Mouse (Mus musculus): ENCODE measurements around the gene Entpd1. TPM values are rescaled to one million over a fixed set of nuclear protein-coding genes. Genes with fewer than 3 reads are reported as not detected.
"Not testable (repeated sequence)": the region's sequence is repeated elsewhere in the genome, so short reads cannot be mapped to it uniquely, and the experiment has no call there.

Entpd1 gene
- polyA plus RNA-seq, 1 experiment, result 41.2 TPM

- WGBS, result 1% methylated on average over 34 of the region's 34 CpGs
Measured at GRCm38 (mm10) chr19:40588293-40588654, 23.9 kb upstream of the Entpd1 start, which contains the start of gene Aldh18a1. Gene Aldh18a1 (minus strand): TSS chr19:40588463.

GRCm38 (mm10) chr19:40588847-40589529 lies 23.2 kb upstream of the Entpd1 start:
- DNase-seq, result peak; percentile 83
- WGBS, result under 1% methylated on average over 18 of the region's 18 CpGs
- Histone ChIP-seq H3K4me1 (ENCODE audit: control insufficient read depth, insufficient read depth, low read length) (peaks cover 2% of the 10 kb centered on the region; the same call in 1 of the 2 replicates), H3K4me3 (replicated peaks; ENCODE audit: extremely low read depth, low read depth, low read length) (peak overlapping the region; percentile 93)
- TF ChIP-seq POLR2A (IDR thresholded peaks at IDR 0.05; ENCODE audit: borderline replicate concordance, extremely low read depth, low read depth, low read length) (no peak), CTCF (IDR thresholded peaks at IDR 0.05; ENCODE audit: insufficient read depth, low read length) (peak; percentile 66)

More at GRCm38 (mm10) chr19:40588293-40588654, 23.9 kb upstream of the Entpd1 start, which contains the start of gene Aldh18a1:
- peak; percentile 90 for DNase-seq
- Histone ChIP-seq H3K4me1 (ENCODE audit: control insufficient read depth, insufficient read depth, low read length) (peaks cover 2% of the 10 kb centered on the region; the same call in 1 of the 2 replicates), H3K4me3 (replicated peaks; ENCODE audit: extremely low read depth, low read depth, low read length) (peak within 1 kb of the TSS; percentile 93)
- no peak for TF ChIP-seq POLR2A (IDR thresholded peaks at IDR 0.05; ENCODE audit: borderline replicate concordance, extremely low read depth, low read depth, low read length)
- no peak for TF ChIP-seq CTCF (IDR thresholded peaks at IDR 0.05; ENCODE audit: insufficient read depth, low read length)

- TF ChIP-seq POLR2A (IDR thresholded peaks at IDR 0.05; ENCODE audit: borderline replicate concordance, extremely low read depth, low read depth, low read length) (no peak), CTCF (IDR thresholded peaks at IDR 0.05; ENCODE audit: insufficient read depth, low read length) (no peak)
Measured at GRCm38 (mm10) chr19:40589530-40589880, 22.7 kb upstream of the Entpd1 start.

GRCm38 (mm10) chr19:40595231-40595630 lies 16.9 kb upstream of the Entpd1 start:
- 80% methylated on average over 3 of the region's 3 CpGs for WGBS
- no peak for DNase-seq
- no peaks in the 10 kb centered on the region for H3K4me1 ChIP-seq (ENCODE audit: control insufficient read depth, insufficient read depth, low read length)
- TF ChIP-seq CTCF (IDR thresholded peaks at IDR 0.05; ENCODE audit: insufficient read depth, low read length), result no peak
- no peak for TF ChIP-seq POLR2A (IDR thresholded peaks at IDR 0.05; ENCODE audit: borderline replicate concordance, extremely low read depth, low read depth, low read length)
- no peak overlapping the region for H3K4me3 ChIP-seq (replicated peaks; ENCODE audit: extremely low read depth, low read depth, low read length)

More at GRCm38 (mm10) chr19:40589530-40589880, 22.7 kb upstream of the Entpd1 start:
- H3K4me3 ChIP-seq (replicated peaks; ENCODE audit: extremely low read depth, low read depth, low read length), result peak overlapping the region; percentile 85
- under 1% methylated on average over 10 of the region's 10 CpGs for WGBS
- H3K4me1 ChIP-seq (ENCODE audit: control insufficient read depth, insufficient read depth, low read length), result peaks cover 2% of the 10 kb centered on the region; the same call in 1 of the 2 replicates
- no peak for DNase-seq

DNA sequence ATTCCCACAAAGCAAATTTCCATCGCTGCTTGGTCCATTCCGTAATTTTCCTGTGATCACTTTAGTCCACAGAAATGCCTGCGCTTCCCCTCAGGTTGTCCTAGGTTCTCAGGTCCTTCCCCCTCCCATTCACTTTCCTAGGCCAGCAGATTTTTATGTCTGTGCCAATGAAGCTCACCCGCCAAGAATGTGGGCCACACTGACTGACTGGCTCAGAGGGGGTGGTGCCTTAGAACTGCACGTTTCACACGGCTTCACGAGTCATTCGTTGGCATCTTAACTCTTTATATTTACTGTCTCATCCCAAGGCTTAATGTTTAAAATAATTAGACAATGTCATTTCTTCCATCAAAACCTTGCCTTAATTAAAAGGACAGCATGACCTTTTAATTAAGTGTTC lies 16.3 kb upstream of the Entpd1 start:
- H3K4me3 ChIP-seq (replicated peaks; ENCODE audit: extremely low read depth, low read depth, low read length), result no peak overlapping the region
- DNase-seq, result no peak
- 73% methylated on average over 8 of the region's 8 CpGs for WGBS
- H3K4me1 ChIP-seq (ENCODE audit: control insufficient read depth, insufficient read depth, low read length), result no peaks in the 10 kb centered on the region
- TF ChIP-seq CTCF (IDR thresholded peaks at IDR 0.05; ENCODE audit: insufficient read depth, low read length) (no peak), POLR2A (IDR thresholded peaks at IDR 0.05; ENCODE audit: borderline replicate concordance, extremely low read depth, low read depth, low read length) (no peak)

DNA sequence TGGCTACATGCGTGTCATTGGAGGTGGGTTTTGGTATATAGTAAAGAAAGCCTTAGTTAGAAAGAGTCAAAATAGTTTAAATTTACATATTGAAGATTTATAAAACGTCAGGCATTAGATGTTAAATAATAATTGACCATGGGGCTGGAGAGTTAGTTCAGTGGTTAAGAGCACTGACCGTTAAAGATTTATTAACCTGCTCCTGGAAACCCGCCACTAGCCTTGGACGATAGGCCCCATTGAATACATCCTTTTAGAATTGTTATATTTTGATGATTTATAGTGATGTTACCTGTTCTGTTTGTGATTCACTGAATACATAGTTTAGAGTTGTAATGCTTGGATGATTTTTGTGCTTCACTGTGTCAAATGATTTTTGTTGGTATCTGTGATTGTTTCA lies 11.3 kb upstream of the Entpd1 start:
- DNase-seq; H3K4me1 ChIP-seq (ENCODE audit: control insufficient read depth, insufficient read depth, low read length); H3K4me3 ChIP-seq (replicated peaks; ENCODE audit: extremely low read depth, low read depth, low read length): not testable (repeated sequence)
- 89% methylated on average over 5 of the region's 5 CpGs for WGBS

GRCm38 (mm10) chr19:40601870-40602269 lies 10.3 kb upstream of the Entpd1 start:
- WGBS, result 92% methylated on average over 3 of the region's 3 CpGs

DNA sequence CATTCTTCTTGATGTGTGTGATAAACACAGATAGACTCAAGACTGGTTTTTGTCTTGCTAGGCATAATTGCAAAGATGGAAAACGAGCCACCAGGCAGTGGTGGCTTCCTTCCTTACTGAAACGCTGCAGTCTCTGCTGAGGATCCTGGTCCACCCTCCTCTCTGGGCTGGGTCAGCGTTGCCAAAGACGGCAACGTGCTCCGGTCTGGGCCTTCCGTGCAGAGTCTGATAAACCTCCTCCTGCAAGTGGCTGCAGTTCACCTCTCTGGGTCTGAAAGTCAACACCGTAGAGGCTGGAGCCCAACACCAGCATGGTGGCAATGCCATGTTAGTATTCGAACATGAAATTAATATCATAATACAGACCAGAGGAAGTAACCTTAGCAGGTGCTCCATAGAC lies 7.0 kb upstream of the Entpd1 start:
- Histone ChIP-seq H3K4me3 (replicated peaks; ENCODE audit: extremely low read depth, low read depth, low read length) (no peak overlapping the region), H3K4me1 (ENCODE audit: control insufficient read depth, insufficient read depth, low read length) (no peaks in the 10 kb centered on the region)
- TF ChIP-seq POLR2A (IDR thresholded peaks at IDR 0.05; ENCODE audit: borderline replicate concordance, extremely low read depth, low read depth, low read length) (no peak), CTCF (IDR thresholded peaks at IDR 0.05; ENCODE audit: insufficient read depth, low read length) (no peak)
- 87% methylated on average over 9 of the region's 9 CpGs for WGBS
- no peak for DNase-seq

More at GRCm38 (mm10) chr19:40601870-40602269, 10.3 kb upstream of the Entpd1 start:
- TF ChIP-seq POLR2A (IDR thresholded peaks at IDR 0.05; ENCODE audit: borderline replicate concordance, extremely low read depth, low read depth, low read length), result no peak
- no peak for TF ChIP-seq CTCF (IDR thresholded peaks at IDR 0.05; ENCODE audit: insufficient read depth, low read length)
- DNase-seq, result no peak
- Histone ChIP-seq H3K4me3 (replicated peaks; ENCODE audit: extremely low read depth, low read depth, low read length) (no peak overlapping the region), H3K4me1 (ENCODE audit: control insufficient read depth, insufficient read depth, low read length) (no peaks in the 10 kb centered on the region)

DNA sequence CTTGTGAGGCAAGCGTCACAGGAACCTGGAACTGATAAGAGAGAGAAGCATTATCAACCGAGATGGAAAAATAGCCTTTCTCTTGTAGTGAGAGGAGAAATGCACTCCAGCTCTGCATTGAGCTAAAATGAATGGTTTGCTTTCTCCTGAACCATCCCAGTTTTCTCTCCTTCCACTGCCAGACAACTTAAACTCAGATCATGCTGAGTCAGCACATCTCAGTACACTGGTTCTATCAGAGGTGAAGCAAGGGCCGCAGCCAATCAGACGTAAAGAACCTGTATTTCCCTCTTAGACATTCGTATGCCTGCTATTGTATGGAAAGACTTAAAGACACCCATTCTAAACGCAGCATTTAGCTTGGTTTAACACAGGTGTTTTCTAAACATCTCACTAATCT lies 4.5 kb upstream of the Entpd1 start:
- no peak for TF ChIP-seq POLR2A (IDR thresholded peaks at IDR 0.05; ENCODE audit: borderline replicate concordance, extremely low read depth, low read depth, low read length)
- no peak for TF ChIP-seq CTCF (IDR thresholded peaks at IDR 0.05; ENCODE audit: insufficient read depth, low read length)
- no peaks in the 10 kb centered on the region for H3K4me1 ChIP-seq (ENCODE audit: control insufficient read depth, insufficient read depth, low read length)
- DNase-seq, result no peak
- 93% methylated on average over 6 of the region's 6 CpGs for WGBS
- no peak overlapping the region for H3K4me3 ChIP-seq (replicated peaks; ENCODE audit: extremely low read depth, low read depth, low read length)

- no peak overlapping the region for H3K4me3 ChIP-seq (replicated peaks; ENCODE audit: extremely low read depth, low read depth, low read length)
- TF ChIP-seq CTCF (IDR thresholded peaks at IDR 0.05; ENCODE audit: insufficient read depth, low read length) (no peak), POLR2A (IDR thresholded peaks at IDR 0.05; ENCODE audit: borderline replicate concordance, extremely low read depth, low read depth, low read length) (no peak)
- no peaks in the 10 kb centered on the region for H3K4me1 ChIP-seq (ENCODE audit: control insufficient read depth, insufficient read depth, low read length)
- DNase-seq, result no peak
- 61% methylated on average over 7 of the region's 7 CpGs for WGBS
Measured at GRCm38 (mm10) chr19:40614811-40615210, 2.6 kb downstream of the Entpd1 start.
